ENCODE assay signal across 28 mouse cellular contexts in the genomic region with DNA sequence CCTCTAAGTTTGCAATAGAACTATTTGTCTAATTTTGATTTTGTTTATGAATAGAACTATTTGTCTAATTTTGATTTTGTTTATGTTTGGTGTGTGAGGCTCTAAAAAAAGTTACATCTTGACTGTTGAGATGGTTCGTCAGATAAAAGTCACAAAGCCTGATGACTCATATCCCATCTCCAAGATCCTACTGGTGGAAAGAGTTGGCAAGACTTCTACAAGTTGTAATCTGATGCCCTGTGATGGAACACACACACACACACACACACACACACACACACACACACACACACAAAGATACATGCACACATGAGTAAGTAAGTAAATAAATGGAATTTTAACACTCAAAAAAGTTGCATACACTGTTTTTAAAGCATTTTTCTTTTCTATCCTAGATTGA.
"Had no signal": no experiment of that assay in that cellular context is flagged by ENCODE, and none has a peak within 500 bp of the region (broad histone marks: within the 10 kb centered on the region; RNA-seq: fewer than 3 reads in every experiment).

No protein-coding gene starts in this region.

- ATAC-seq: hindbrain, embryonic 16.5 days; inflammation-experienced regulatory T-cells, adult 6 months; intestine, embryonic 16.5 days had no signal

- H3K4me2 ChIP-seq: heart, embryonic 12.5 days; hindbrain, embryonic 12.5 days; hindbrain, embryonic 14.5 days; kidney, embryonic 15.5 days; limb, embryonic 13.5 days; limb, embryonic 15.5 days; liver, embryonic 13.5 days; liver, embryonic 15.5 days had no signal

- H3K4me3 ChIP-seq: gastrocnemius, adult 2 months; heart, embryonic 10.5 days; heart, embryonic 12.5 days; hindbrain, embryonic 10.5 days; hindbrain, embryonic 12.5 days; kidney, embryonic 15.5 days; limb, embryonic 13.5 days; limb, embryonic 15.5 days; liver, embryonic 13.5 days; liver, embryonic 15.5 days had no signal

- H3K36me3 ChIP-seq: liver, embryonic 13.5 days; liver, embryonic 15.5 days had no signal

- H3K27ac ChIP-seq: gastrocnemius, adult 2 months; heart, embryonic 10.5 days; hindbrain, embryonic 10.5 days; hindbrain, embryonic 12.5 days; hindbrain, embryonic 14.5 days; kidney, embryonic 15.5 days; kidney, postnatal 0 days; limb, embryonic 13.5 days; limb, embryonic 15.5 days; liver, embryonic 13.5 days; liver, embryonic 15.5 days had no signal

- H3K27me3 ChIP-seq: heart, embryonic 12.5 days; hindbrain, embryonic 12.5 days; kidney, embryonic 15.5 days; limb, embryonic 13.5 days; limb, embryonic 15.5 days; liver, embryonic 13.5 days; liver, embryonic 15.5 days had no signal

- DNase-seq: gastrocnemius, adult 2 months; gastrocnemius, postnatal 10 days; gastrocnemius, postnatal 25 days; heart, adult 18-20 months; heart, postnatal 10 days; heart, postnatal 4 days; kidney, adult 11 months; kidney, adult 2 months; kidney, adult 9 months; kidney, postnatal 14 days; kidney, postnatal 36 days; layer of hippocampus, adult 9-11 months; layer of hippocampus, postnatal 36 days; left cerebral cortex, postnatal 4 days; liver, embryonic 13.5 days had no signal

- H3K9me3 ChIP-seq: heart, embryonic 10.5 days; heart, embryonic 12.5 days; kidney, embryonic 15.5 days; limb, embryonic 15.5 days; liver, embryonic 13.5 days; liver, embryonic 15.5 days had no signal

- H3K9ac ChIP-seq: heart, embryonic 12.5 days; hindbrain, embryonic 12.5 days; hindbrain, embryonic 14.5 days; kidney, embryonic 15.5 days; limb, embryonic 13.5 days; limb, embryonic 15.5 days; liver, embryonic 13.5 days; liver, embryonic 15.5 days had no signal

- H3K4me1 ChIP-seq: heart, embryonic 10.5 days; heart, embryonic 12.5 days; hindbrain, embryonic 10.5 days; hindbrain, embryonic 12.5 days; kidney, embryonic 15.5 days; limb, embryonic 13.5 days; limb, embryonic 15.5 days; liver, embryonic 13.5 days; liver, embryonic 15.5 days had no signal
